Mouse (Mus musculus): ENCODE measurements around the gene Igsf11. TPM values are rescaled to one million over a fixed set of nuclear protein-coding genes. Genes with fewer than 3 reads are reported as not detected.

Igsf11 gene
- polyA plus RNA-seq, 1 experiment from 2014 or later, result 0.63 TPM

DNA sequence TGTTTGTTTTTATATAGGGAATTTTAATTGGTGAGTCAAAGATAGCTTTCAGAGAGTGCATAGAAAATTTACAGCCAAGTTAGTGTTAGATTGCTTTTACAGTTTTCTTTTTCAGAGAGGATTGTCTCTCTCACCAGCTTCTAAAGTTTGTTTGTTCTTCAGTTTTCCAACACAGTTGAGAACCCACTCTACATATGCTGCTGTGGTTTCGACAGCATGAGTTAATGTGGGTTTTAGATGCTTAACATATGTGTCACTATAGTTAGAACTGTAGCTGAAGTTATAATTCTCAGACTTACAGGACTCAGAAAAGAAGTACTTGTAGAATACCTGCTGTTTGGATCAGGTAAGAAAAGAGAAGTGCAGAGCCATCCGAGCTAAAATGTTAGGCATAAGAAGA is 25.6 kb downstream of the Igsf11 start:
- H3K9me3 ChIP-seq (ENCODE audit: control insufficient read depth, low read length), result no peaks in the 10 kb centered on the region
- TF ChIP-seq EP300 (optimal IDR thresholded peaks at IDR 0.05), result no peak
- WGBS, result 74% methylated on average over 2 of the region's 2 CpGs
- no peaks in the 10 kb centered on the region for H3K36me3 ChIP-seq (ENCODE audit: control insufficient read depth, insufficient read depth, low read length)
- H3K4me3 ChIP-seq (ENCODE audit: low read depth, low read length), result no peak overlapping the region
- H3K4me1 ChIP-seq (replicated peaks; ENCODE audit: control insufficient read depth, insufficient read depth), result no peaks in the 10 kb centered on the region
- no peak overlapping the region for H3K27ac ChIP-seq (replicated peaks)
- no peak overlapping the region for H3K4me2 ChIP-seq (replicated peaks; ENCODE audit: low read depth)
- DNase-seq (ENCODE audit: low spot score), result no peak
- ATAC-seq (ENCODE audit: low FRiP score, low TSS enrichment), result no peak
- H3K9ac ChIP-seq (ENCODE audit: low read length), result no peak overlapping the region
- H3K27me3 ChIP-seq (ENCODE audit: control insufficient read depth, insufficient read depth, low read length), result no peaks in the 10 kb centered on the region

DNA sequence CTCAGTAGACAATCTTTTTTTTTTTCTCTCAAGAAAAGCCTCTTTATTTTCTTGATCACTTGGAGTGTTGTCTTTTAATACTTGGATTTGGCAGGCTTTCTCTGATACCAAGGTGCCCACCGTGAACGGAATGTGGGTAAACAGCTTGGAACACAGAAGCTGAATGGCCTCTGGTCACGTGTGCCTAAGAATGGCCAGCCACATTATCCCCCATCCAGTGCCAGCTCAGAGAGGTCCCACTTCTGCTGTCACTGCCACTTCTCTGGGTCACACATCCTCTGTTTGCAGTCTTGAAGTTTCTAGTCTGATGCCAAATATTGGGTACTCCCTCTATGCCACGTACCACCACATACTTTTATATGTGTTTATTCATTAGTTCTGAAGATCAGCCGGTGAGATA is 28.0 kb downstream of the Igsf11 start:
- DNase-seq (ENCODE audit: low spot score), result no peak
- H3K9ac ChIP-seq (ENCODE audit: low read length), result no peak overlapping the region
- no peak for ATAC-seq (ENCODE audit: low FRiP score, low TSS enrichment)
- no peak overlapping the region for H3K27ac ChIP-seq (replicated peaks)
- no peak overlapping the region for H3K4me2 ChIP-seq (replicated peaks; ENCODE audit: low read depth)
- WGBS, result 77% methylated on average over 5 of the region's 5 CpGs
- no peaks in the 10 kb centered on the region for H3K27me3 ChIP-seq (ENCODE audit: control insufficient read depth, insufficient read depth, low read length)
- H3K4me1 ChIP-seq (replicated peaks; ENCODE audit: control insufficient read depth, insufficient read depth), result no peaks in the 10 kb centered on the region
- TF ChIP-seq CTCF (IDR thresholded peaks at IDR 0.05; ENCODE audit: low read depth), result no peak
- no peak for TF ChIP-seq EP300 (optimal IDR thresholded peaks at IDR 0.05)
- H3K4me3 ChIP-seq (ENCODE audit: low read depth, low read length), result no peak overlapping the region
- no peaks in the 10 kb centered on the region for H3K9me3 ChIP-seq (ENCODE audit: control insufficient read depth, low read length)
- no peaks in the 10 kb centered on the region for H3K36me3 ChIP-seq (ENCODE audit: control insufficient read depth, insufficient read depth, low read length)

GRCm38 (mm10) chr16:38924940-38925339 is 32.5 kb downstream of the Igsf11 start:
- Histone ChIP-seq H3K9ac (ENCODE audit: low read length) (no peak overlapping the region), H3K9me3 (ENCODE audit: control insufficient read depth, low read length) (no peaks in the 10 kb centered on the region), H3K27ac (replicated peaks) (no peak overlapping the region), H3K27me3 (ENCODE audit: control insufficient read depth, insufficient read depth, low read length) (no peaks in the 10 kb centered on the region), H3K36me3 (ENCODE audit: control insufficient read depth, insufficient read depth, low read length) (no peaks in the 10 kb centered on the region), H3K4me3 (ENCODE audit: low read depth, low read length) (no peak overlapping the region), H3K4me2 (replicated peaks; ENCODE audit: low read depth) (no peak overlapping the region), H3K4me1 (replicated peaks; ENCODE audit: control insufficient read depth, insufficient read depth) (no peaks in the 10 kb centered on the region)
- ATAC-seq (ENCODE audit: low FRiP score, low TSS enrichment) (no peak), DNase-seq (ENCODE audit: low spot score) (no peak)
- 62% methylated on average over 13 of the region's 13 CpGs for WGBS
- TF ChIP-seq EP300 (optimal IDR thresholded peaks at IDR 0.05) (no peak), CTCF (IDR thresholded peaks at IDR 0.05; ENCODE audit: low read depth) (no peak)

GRCm38 (mm10) chr16:38928760-38929159 is 36.3 kb downstream of the Igsf11 start:
- WGBS, result 88% methylated on average over 7 of the region's 7 CpGs
- no peak overlapping the region for H3K4me3 ChIP-seq (ENCODE audit: low read depth, low read length)
- no peak overlapping the region for H3K27ac ChIP-seq (replicated peaks)
- no peaks in the 10 kb centered on the region for H3K4me1 ChIP-seq (replicated peaks; ENCODE audit: control insufficient read depth, insufficient read depth)
- no peak overlapping the region for H3K4me2 ChIP-seq (replicated peaks; ENCODE audit: low read depth)
- no peak for DNase-seq (ENCODE audit: low spot score)
- H3K27me3 ChIP-seq (ENCODE audit: control insufficient read depth, insufficient read depth, low read length), result no peaks in the 10 kb centered on the region
- no peaks in the 10 kb centered on the region for H3K36me3 ChIP-seq (ENCODE audit: control insufficient read depth, insufficient read depth, low read length)
- TF ChIP-seq CTCF (IDR thresholded peaks at IDR 0.05; ENCODE audit: low read depth), result no peak
- TF ChIP-seq EP300 (optimal IDR thresholded peaks at IDR 0.05), result no peak
- H3K9me3 ChIP-seq (ENCODE audit: control insufficient read depth, low read length), result no peaks in the 10 kb centered on the region
- H3K9ac ChIP-seq (ENCODE audit: low read length), result no peak overlapping the region
- no peak for ATAC-seq (ENCODE audit: low FRiP score, low TSS enrichment)

DNA sequence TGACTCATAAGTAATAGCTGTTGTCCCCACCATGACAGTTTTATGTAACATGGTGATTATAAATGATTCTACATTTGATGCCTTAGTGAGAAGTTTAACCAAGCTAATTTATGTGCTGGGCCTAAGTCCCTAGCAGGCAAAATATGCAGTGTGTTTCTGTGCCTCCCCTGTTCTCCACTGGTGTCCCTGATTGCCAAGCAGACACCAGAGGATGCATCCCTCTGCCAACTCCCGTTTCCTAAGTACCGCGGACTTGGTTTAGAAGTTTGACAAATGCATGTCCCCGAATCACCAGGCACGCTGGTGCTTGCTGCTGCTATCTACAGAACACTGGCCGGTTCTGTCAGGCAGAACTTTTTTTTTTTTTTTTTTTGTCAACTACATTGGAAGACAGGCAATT is 39.0 kb downstream of the Igsf11 start:
- TF ChIP-seq EP300 (optimal IDR thresholded peaks at IDR 0.05) (no peak), CTCF (IDR thresholded peaks at IDR 0.05; ENCODE audit: low read depth) (no peak)
- Histone ChIP-seq H3K36me3 (ENCODE audit: control insufficient read depth, insufficient read depth, low read length) (no peaks in the 10 kb centered on the region), H3K27me3 (ENCODE audit: control insufficient read depth, insufficient read depth, low read length) (no peaks in the 10 kb centered on the region), H3K27ac (replicated peaks) (no peak overlapping the region), H3K9me3 (ENCODE audit: control insufficient read depth, low read length) (no peaks in the 10 kb centered on the region), H3K9ac (ENCODE audit: low read length) (no peak overlapping the region), H3K4me2 (replicated peaks; ENCODE audit: low read depth) (no peak overlapping the region), H3K4me3 (ENCODE audit: low read depth, low read length) (no peak overlapping the region), H3K4me1 (replicated peaks; ENCODE audit: control insufficient read depth, insufficient read depth) (no peaks in the 10 kb centered on the region)
- no peak for DNase-seq (ENCODE audit: low spot score)
- no peak for ATAC-seq (ENCODE audit: low FRiP score, low TSS enrichment)
- 49% methylated on average over 6 of the region's 6 CpGs for WGBS

DNA sequence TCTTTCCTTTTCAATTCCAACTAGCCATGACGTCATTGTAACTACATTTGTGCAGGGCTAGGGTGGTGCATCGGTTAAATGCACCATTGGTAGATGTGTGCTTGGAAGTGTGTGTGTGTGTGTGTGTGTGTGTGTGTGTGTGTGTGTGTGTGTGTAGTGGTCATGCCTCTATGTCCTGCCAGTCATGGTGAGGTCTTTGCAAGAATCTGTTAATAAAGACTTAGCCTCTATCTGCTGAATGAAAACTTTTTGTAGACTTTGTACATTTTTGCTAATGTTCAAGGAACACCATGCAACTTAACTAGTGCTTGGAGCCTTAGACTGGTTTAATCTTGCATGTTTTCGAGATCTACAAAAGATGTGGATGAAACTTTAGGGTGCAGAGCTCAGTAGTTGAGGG is 48.3 kb downstream of the Igsf11 start:
- Histone ChIP-seq H3K36me3 (ENCODE audit: control insufficient read depth, insufficient read depth, low read length) (no peaks in the 10 kb centered on the region), H3K9ac (ENCODE audit: low read length) (no peak overlapping the region), H3K4me2 (replicated peaks; ENCODE audit: low read depth) (no peak overlapping the region), H3K9me3 (ENCODE audit: control insufficient read depth, low read length) (no peaks in the 10 kb centered on the region), H3K27me3 (ENCODE audit: control insufficient read depth, insufficient read depth, low read length) (no peaks in the 10 kb centered on the region), H3K4me1 (replicated peaks; ENCODE audit: control insufficient read depth, insufficient read depth) (no peaks in the 10 kb centered on the region), H3K4me3 (ENCODE audit: low read depth, low read length) (no peak overlapping the region), H3K27ac (replicated peaks) (no peak overlapping the region)
- DNase-seq (ENCODE audit: low spot score), result no peak
- no peak for TF ChIP-seq CTCF (IDR thresholded peaks at IDR 0.05; ENCODE audit: low read depth)
- no peak for TF ChIP-seq EP300 (optimal IDR thresholded peaks at IDR 0.05)
- 83% methylated on average over 3 of the region's 3 CpGs for WGBS
- no peak for ATAC-seq (ENCODE audit: low FRiP score, low TSS enrichment)
